Mouse (Mus musculus) neural tube, embryonic 11.5 days (tissue): ENCODE measurements around the gene Cacna1s. TPM values are rescaled to one million over a fixed set of nuclear protein-coding genes. Genes with fewer than 3 reads are reported as not detected.

ENCODE experiments used
- ATAC-seq: fragments of 200-750 bp; cut with Nextera tagmentation; 2 replicates; pipeline ENCODE4 v1.8.0; 2017; ENCODE audit warnings: moderate number of reproducible peaks, mild to moderate bottlenecking, moderate TSS enrichment, moderate library complexity; ENCODE audit not compliant: insufficient read depth, low FRiP score, low TSS enrichment
- DNase-seq: peaks from one replicate; pipeline ENCODE4 v3.0.0-alpha.2; 2015; ENCODE audit warnings: low spot score
- H3K27ac ChIP-seq: fragments of 300-500 bp; sonication (generic); 2 replicates; pipeline ENCODE4 v1.5.1; 2014; ENCODE audit warnings: low read depth, mild to moderate bottlenecking, low read length
- H3K27me3 ChIP-seq: fragments of 300-500 bp; sonication (generic); 2 replicates; pipeline ENCODE4 v1.6.1; 2014; ENCODE audit warnings: mild to moderate bottlenecking, low read length, mixed read lengths; ENCODE audit not compliant: control insufficient read depth, insufficient read depth
- H3K36me3 ChIP-seq: fragments of 300-500 bp; sonication (generic); 2 replicates; pipeline ENCODE4 v1.6.1; 2014; ENCODE audit warnings: mild to moderate bottlenecking, low read length, moderate library complexity, mixed read lengths; ENCODE audit not compliant: control insufficient read depth, insufficient read depth
- H3K4me1 ChIP-seq: fragments of 300-500 bp; sonication (generic); 2 replicates; pipeline ENCODE4 v1.6.1; 2014; ENCODE audit warnings: low read length, mixed read lengths; ENCODE audit not compliant: control insufficient read depth, insufficient read depth
- H3K4me2 ChIP-seq: fragments of 300-500 bp; sonication (generic); 2 replicates; pipeline ENCODE4 v1.6.1; 2014; ENCODE audit warnings: low read depth, mild to moderate bottlenecking, moderate library complexity
- H3K4me3 ChIP-seq: fragments of 300-500 bp; sonication (generic); 2 replicates; pipeline ENCODE4 v1.5.1; 2014; ENCODE audit warnings: low read depth, low read length
- H3K9ac ChIP-seq: fragments of 300-500 bp; sonication (generic); 2 replicates; pipeline ENCODE4 v1.6.1; 2014; ENCODE audit warnings: mild to moderate bottlenecking, low read length
- H3K9me3 ChIP-seq: fragments of 300-500 bp; sonication (generic); 2 replicates; pipeline ENCODE4 v1.6.1; 2016; ENCODE audit warnings: low read length; ENCODE audit not compliant: control insufficient read depth
- WGBS: fragments of 180-500 bp; shearing (Covaris S2); extraction: QIAGEN DNeasy Blood & Tissue Kit; methylation state at CpG from one replicate; pipeline ENCODE4 v1.1.7; 2014; 5-methylcytosine and 5-hydroxymethylcytosine counted together
- polyA plus RNA-seq: library from polyadenylated mRNA; unstranded; fragments of >200 nt; fragmentation: Nextera tagmentation; extraction: Ambion mirVana; gene quantifications from 2 replicates; pipeline ENCODE4 v1.2.1, GENCODE M21; 2014

Cacna1s gene
- polyA plus RNA-seq, 1 experiment from 2014 or later: 0.73 TPM

DNA sequence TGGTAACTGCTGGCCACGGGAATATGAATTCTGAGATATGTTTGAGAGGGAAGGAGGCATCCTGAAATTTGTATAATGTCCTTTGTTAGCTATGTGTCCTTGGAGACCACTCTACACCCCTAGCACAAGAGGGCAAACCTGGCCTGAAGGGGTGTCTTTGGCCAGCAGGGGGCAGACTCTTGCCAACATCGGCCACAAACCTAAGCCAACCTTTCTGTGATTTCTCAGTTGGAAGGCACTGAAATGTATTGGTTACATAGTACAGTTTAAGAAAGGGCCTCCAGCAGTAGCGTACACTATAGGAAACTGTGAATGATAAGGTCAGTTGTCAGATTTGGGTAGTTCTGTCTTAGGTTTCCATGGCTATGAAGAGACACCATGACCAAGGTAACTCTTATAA is 63.6 kb downstream of the Cacna1s start:
- no peaks in the 10 kb centered on the region for H3K9me3 ChIP-seq
- WGBS: 49% methylated on average over 3 of the region's 3 CpGs
- H3K4me3 ChIP-seq: no peak overlapping the region
- DNase-seq (peak; percentile 71), ATAC-seq (no peak)
- no peak overlapping the region for H3K9ac ChIP-seq
- no peaks in the 10 kb centered on the region for H3K36me3 ChIP-seq
- H3K27ac ChIP-seq: no peak overlapping the region
- H3K4me1 ChIP-seq: peaks cover 6% of the 10 kb centered on the region; the same call in 1 of the 2 replicates
- H3K4me2 ChIP-seq: no peak overlapping the region
- no peaks in the 10 kb centered on the region for H3K27me3 ChIP-seq

- H3K9ac ChIP-seq: no peak overlapping the region
- 86% methylated on average over 9 of the region's 9 CpGs for WGBS
- ATAC-seq: no peak
- H3K36me3 ChIP-seq: no peaks in the 10 kb centered on the region
- H3K27ac ChIP-seq: no peak overlapping the region
- no peaks in the 10 kb centered on the region for H3K27me3 ChIP-seq
- no peak overlapping the region for H3K4me3 ChIP-seq
- no peak for DNase-seq
- H3K9me3 ChIP-seq: no peaks in the 10 kb centered on the region
- no peak overlapping the region for H3K4me2 ChIP-seq
- H3K4me1 ChIP-seq: peaks cover 6% of the 10 kb centered on the region; the same call in 1 of the 2 replicates
Measured at GRCm38 (mm10) chr1:136117069-136117468, 64.5 kb downstream of the Cacna1s start.

DNA sequence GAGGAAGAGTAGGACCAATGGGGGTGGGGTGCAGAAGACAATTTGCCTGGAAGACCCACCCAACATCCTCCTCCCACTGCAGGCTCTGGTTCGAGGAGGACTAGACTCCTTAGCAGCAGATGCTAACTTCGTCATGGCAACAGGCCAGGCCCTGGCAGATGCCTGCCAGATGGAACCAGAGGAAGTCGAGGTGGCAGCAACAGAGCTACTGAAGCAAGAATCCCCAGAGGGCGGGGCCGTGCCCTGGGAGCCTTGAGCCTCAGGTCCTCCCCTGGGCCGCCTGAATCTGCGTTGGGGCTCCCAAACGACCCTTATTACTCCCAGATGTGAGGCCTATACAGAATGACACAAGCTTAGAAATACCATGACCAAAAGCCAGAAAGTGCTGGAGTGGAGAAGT is 66.3 kb downstream of the Cacna1s start:
- ATAC-seq (no peak), DNase-seq (no peak)
- Histone ChIP-seq H3K4me3 (no peak overlapping the region), H3K4me2 (no peak overlapping the region), H3K27me3 (no peaks in the 10 kb centered on the region), H3K9me3 (no peaks in the 10 kb centered on the region), H3K27ac (no peak overlapping the region), H3K36me3 (no peaks in the 10 kb centered on the region), H3K9ac (no peak overlapping the region), H3K4me1 (peaks cover 6% of the 10 kb centered on the region; the same call in 1 of the 2 replicates)
- WGBS: 30% methylated on average over 8 of the region's 8 CpGs

DNA sequence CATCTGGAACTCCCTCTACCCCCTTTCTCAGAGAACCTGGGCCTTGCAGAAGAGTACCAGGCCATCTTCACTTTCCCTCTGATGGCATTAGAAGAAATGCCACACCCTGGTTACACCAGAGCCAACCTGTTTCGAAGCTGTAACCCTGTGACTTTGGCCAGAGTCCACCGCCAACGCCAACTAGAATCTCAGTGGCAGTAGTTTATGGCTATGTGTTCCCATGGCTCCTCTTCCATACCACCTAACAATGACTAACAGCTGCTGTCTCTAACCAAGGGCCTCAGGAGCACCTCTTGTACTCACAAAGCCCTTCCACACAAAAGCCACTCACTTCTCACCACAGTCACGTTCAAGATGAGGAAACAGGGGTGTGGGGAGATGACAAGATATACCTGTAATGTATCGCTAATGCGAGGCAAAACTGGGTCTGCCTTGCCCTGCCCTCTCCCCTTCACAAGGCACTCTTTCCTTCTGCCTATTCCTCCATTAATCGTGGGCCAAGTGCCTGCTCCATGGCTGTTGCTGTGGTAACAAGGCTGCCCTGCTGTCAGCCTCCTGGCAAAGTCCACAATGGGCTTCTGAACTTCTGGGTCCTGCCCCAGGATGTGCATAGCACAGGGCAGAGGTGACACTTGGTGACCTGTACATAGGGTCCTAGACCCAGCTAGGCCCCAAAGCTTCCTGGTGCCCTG is 67.2 kb downstream of the Cacna1s start:
- DNase-seq (no peak), ATAC-seq (no peak)
- H3K4me3 ChIP-seq: no peak overlapping the region
- H3K9ac ChIP-seq: no peak overlapping the region
- H3K4me2 ChIP-seq: no peak overlapping the region
- H3K27me3 ChIP-seq: no peaks in the 10 kb centered on the region
- no peaks in the 10 kb centered on the region for H3K9me3 ChIP-seq
- H3K4me1 ChIP-seq: peaks cover 6% of the 10 kb centered on the region; the same call in 1 of the 2 replicates
- no peak overlapping the region for H3K27ac ChIP-seq
- 74% methylated on average over 7 of the region's 7 CpGs for WGBS
- H3K36me3 ChIP-seq: no peaks in the 10 kb centered on the region

DNA sequence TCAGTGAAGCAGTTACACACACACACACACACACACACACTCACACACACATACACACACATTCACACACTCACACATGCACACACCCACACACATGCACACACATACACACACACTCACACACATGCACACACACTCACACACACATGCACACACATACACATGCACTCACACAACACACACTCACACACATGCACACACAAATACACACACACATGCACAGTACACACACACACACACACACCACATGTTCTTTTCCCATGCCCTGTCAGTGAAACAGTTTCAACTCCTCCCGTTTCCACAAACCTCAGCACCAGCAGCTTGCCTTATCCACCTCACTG is 67.7 kb downstream of the Cacna1s start:
- H3K4me3 ChIP-seq: no peak overlapping the region
- no peaks in the 10 kb centered on the region for H3K27me3 ChIP-seq
- H3K9me3 ChIP-seq: no peaks in the 10 kb centered on the region
- no peak overlapping the region for H3K27ac ChIP-seq
- H3K4me2 ChIP-seq: no peak overlapping the region
- DNase-seq: no peak
- 54% methylated on average over 1 of the region's 1 CpGs for WGBS
- H3K4me1 ChIP-seq: peaks cover 6% of the 10 kb centered on the region; the same call in 1 of the 2 replicates
- no peak for ATAC-seq
- no peaks in the 10 kb centered on the region for H3K36me3 ChIP-seq
- H3K9ac ChIP-seq: no peak overlapping the region

DNA sequence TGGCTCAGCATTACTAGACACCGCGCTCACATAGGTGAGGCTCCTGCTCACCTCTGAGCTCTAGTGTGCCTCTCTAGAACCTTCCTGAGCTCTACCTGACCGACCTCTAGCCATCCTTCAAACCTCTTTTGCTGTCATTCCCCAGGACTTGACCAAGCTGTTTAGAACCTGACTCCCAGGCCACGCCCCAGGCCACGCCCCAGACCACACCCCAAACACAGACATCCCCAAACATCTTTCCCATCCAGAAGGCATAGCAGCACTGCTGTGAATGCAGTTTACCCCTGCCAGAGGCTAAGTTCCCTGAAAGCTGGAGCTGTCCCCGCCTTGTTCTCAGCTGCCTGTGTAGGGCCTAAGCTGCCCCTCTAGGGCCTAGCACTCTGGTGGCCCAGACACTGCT is 68.2 kb downstream of the Cacna1s start:
- no peaks in the 10 kb centered on the region for H3K27me3 ChIP-seq
- DNase-seq (no peak), ATAC-seq (no peak)
- no peaks in the 10 kb centered on the region for H3K36me3 ChIP-seq
- 55% methylated on average over 6 of the region's 6 CpGs for WGBS
- no peak overlapping the region for H3K27ac ChIP-seq
- no peak overlapping the region for H3K4me2 ChIP-seq
- peaks cover 6% of the 10 kb centered on the region; the same call in 1 of the 2 replicates for H3K4me1 ChIP-seq
- H3K4me3 ChIP-seq: no peak overlapping the region
- no peaks in the 10 kb centered on the region for H3K9me3 ChIP-seq
- no peak overlapping the region for H3K9ac ChIP-seq

DNA sequence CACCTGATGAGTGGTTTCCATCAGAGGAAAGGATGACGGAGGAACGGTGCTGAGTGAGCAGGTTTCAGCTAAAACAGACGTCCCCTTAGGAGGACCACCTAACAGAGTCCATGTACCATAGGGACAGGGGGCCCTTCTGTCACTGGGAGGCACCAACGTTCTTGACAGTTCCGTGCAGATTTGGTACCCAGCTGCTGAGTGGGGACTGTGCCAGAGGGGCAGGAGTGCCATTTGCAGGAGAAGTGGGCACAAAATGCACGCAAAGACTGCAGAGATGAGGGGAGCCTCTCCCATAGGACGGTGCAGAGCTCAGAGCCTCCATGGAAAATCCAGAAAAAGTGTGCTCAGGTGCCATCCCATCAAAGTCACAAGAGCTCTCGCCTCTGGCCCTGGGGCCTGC is 69.5 kb downstream of the Cacna1s start:
- DNase-seq (no peak), ATAC-seq (no peak)
- Histone ChIP-seq H3K4me1 (peaks cover 6% of the 10 kb centered on the region; the same call in 1 of the 2 replicates), H3K9ac (no peak overlapping the region), H3K27ac (no peak overlapping the region), H3K9me3 (no peaks in the 10 kb centered on the region), H3K4me3 (no peak overlapping the region), H3K27me3 (no peaks in the 10 kb centered on the region), H3K36me3 (no peaks in the 10 kb centered on the region), H3K4me2 (no peak overlapping the region)
- 85% methylated on average over 8 of the region's 8 CpGs for WGBS

DNA sequence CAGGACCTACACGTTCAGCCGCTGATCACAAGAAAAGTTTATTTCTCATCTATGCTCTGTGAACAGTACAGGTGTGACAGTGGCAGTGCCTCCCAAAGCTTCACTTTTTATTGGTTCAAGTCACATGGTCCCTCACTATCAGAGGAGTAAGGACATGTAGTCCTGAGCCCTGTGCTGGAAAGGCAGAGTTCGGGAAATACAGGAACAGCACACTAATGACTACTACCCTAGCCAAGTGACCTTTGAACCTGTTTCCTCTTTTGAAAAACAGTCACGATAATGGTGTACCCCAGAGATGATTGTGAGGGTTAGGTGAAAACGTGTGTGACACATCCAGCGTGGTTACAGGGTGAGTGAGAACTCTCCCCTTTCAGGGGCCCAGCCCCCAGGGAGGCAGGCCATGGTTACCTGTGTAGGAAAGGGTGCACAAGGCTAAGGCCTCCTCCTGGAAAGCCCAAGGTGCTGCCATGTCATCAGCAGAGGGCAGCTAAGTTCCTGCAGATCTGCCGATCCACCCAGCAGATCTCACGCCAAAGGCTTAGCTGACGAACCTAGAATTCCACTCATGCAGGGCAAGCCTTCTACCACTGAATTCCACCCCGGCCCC is 73.7 kb downstream of the Cacna1s start:
- H3K4me1 ChIP-seq: peaks cover 12% of the 10 kb centered on the region
- no peak for DNase-seq
- H3K27ac ChIP-seq: no peak overlapping the region
- H3K27me3 ChIP-seq: no peaks in the 10 kb centered on the region
- no peak overlapping the region for H3K9ac ChIP-seq
- no peaks in the 10 kb centered on the region for H3K36me3 ChIP-seq
- no peak overlapping the region for H3K4me2 ChIP-seq
- 87% methylated on average over 10 of the region's 10 CpGs for WGBS
- no peaks in the 10 kb centered on the region for H3K9me3 ChIP-seq
- no peak overlapping the region for H3K4me3 ChIP-seq
- no peak for ATAC-seq

GRCm38 (mm10) chr1:136126895-136127294 is 74.3 kb downstream of the Cacna1s start:
- H3K4me2 ChIP-seq: no peak overlapping the region
- peaks cover 12% of the 10 kb centered on the region for H3K4me1 ChIP-seq
- WGBS: 89% methylated on average over 10 of the region's 10 CpGs
- no peak overlapping the region for H3K4me3 ChIP-seq
- no peak for DNase-seq
- no peaks in the 10 kb centered on the region for H3K36me3 ChIP-seq
- no peak overlapping the region for H3K9ac ChIP-seq
- no peaks in the 10 kb centered on the region for H3K27me3 ChIP-seq
- no peak for ATAC-seq
- H3K9me3 ChIP-seq: no peaks in the 10 kb centered on the region
- H3K27ac ChIP-seq: no peak overlapping the region
